Comparison of ENCODE assay signal across 8 mouse cellular contexts in genomic region chr14:55634874-55635522, GRCm38 (mm10). TPM values are rescaled to one million over a fixed set of nuclear protein-coding genes. Genes with fewer than 3 reads are reported as not detected.
DNase-seq lines count a peak whose midpoint lies in the region; ATAC-seq and TF ChIP-seq lines count a peak whose summit lies in the region.

No protein-coding gene starts in this region.

- peaks cover 3% of the 10 kb centered on the region; the same call in 1 of the 2 replicates for H3K4me1 ChIP-seq in bone marrow, adult 2 months (ENCODE audit: control insufficient read depth, insufficient read depth, low read length)
- peaks cover 18% of the 10 kb centered on the region for H3K4me1 ChIP-seq in forebrain, embryonic 12.5 days
- H3K4me1 ChIP-seq in intestine, embryonic 16.5 days (ENCODE audit: control insufficient read depth, insufficient read depth, low read length) = peaks cover 10% of the 10 kb centered on the region
- H3K4me1 ChIP-seq in lung, embryonic 16.5 days (replicated peaks; ENCODE audit: control insufficient read depth, insufficient read depth, low read length) = peaks cover 5% of the 10 kb centered on the region; the same call in 1 of the 2 replicates
- H3K4me1 ChIP-seq in stomach, embryonic 16.5 days (ENCODE audit: control insufficient read depth, insufficient read depth, low read length) = peaks cover 15% of the 10 kb centered on the region

- no peak for TF ChIP-seq POLR2A in bone marrow, adult 2 months (IDR thresholded peaks at IDR 0.05; ENCODE audit: borderline replicate concordance, control insufficient read depth, low read depth, low read length)

- ATAC-seq in forebrain, embryonic 12.5 days (ENCODE audit: low FRiP score) = peak; percentile 5
- peak; percentile 62 for ATAC-seq in intestine, embryonic 16.5 days
- peak; percentile 40 for ATAC-seq in lung, embryonic 16.5 days (ENCODE audit: low read depth)
- peak; percentile 51 for ATAC-seq in stomach, embryonic 16.5 days (ENCODE audit: insufficient read depth, low FRiP score)

- peak overlapping the region; percentile 57 for H3K4me3 ChIP-seq in bone marrow, adult 2 months (replicated peaks; ENCODE audit: control insufficient read depth, low read depth, low read length)
- H3K4me3 ChIP-seq in forebrain, embryonic 12.5 days (replicated peaks) = peak overlapping the region; percentile 68
- H3K4me3 ChIP-seq in intestine, embryonic 16.5 days (ENCODE audit: low read length) = peak overlapping the region; percentile 74
- H3K4me3 ChIP-seq in lung, embryonic 16.5 days (ENCODE audit: low read length) = peak overlapping the region; percentile 69
- H3K4me3 ChIP-seq in stomach, embryonic 16.5 days (replicated peaks; ENCODE audit: low read length) = peak overlapping the region; percentile 70

- peak overlapping the region; percentile 5; the same call in 1 of the 2 replicates for H3K27ac ChIP-seq in bone marrow, adult 2 months (ENCODE audit: control insufficient read depth, insufficient read depth, low read depth, low read length, poor library complexity)
- H3K27ac ChIP-seq in forebrain, embryonic 12.5 days = peak overlapping the region; percentile 80
- peak overlapping the region; percentile 78 for H3K27ac ChIP-seq in intestine, embryonic 16.5 days (ENCODE audit: low read length)
- peak overlapping the region; percentile 69 for H3K27ac ChIP-seq in lung, embryonic 16.5 days (ENCODE audit: low read length)
- H3K27ac ChIP-seq in stomach, embryonic 16.5 days (ENCODE audit: low read length) = peak overlapping the region; percentile 47; the same call in 1 of the 2 replicates

- no peak for TF ChIP-seq CTCF in bone marrow, adult 2 months (IDR thresholded peaks at IDR 0.05; ENCODE audit: control insufficient read depth, insufficient read depth, low read length)

- no peaks in the 10 kb centered on the region for H3K9me3 ChIP-seq in forebrain, embryonic 12.5 days
- H3K9me3 ChIP-seq in intestine, embryonic 16.5 days (ENCODE audit: control insufficient read depth, low read length) = no peaks in the 10 kb centered on the region
- no peaks in the 10 kb centered on the region for H3K9me3 ChIP-seq in lung, embryonic 16.5 days (ENCODE audit: control insufficient read depth, low read length)
- H3K9me3 ChIP-seq in stomach, embryonic 16.5 days (replicated peaks; ENCODE audit: control insufficient read depth, low read length) = no peaks in the 10 kb centered on the region

- 7% methylated on average over 23 of the region's 23 CpGs for WGBS in bone marrow, adult 2 months
- WGBS in forebrain, embryonic 12.5 days = 4% methylated on average over 23 of the region's 23 CpGs
- 4% methylated on average over 23 of the region's 23 CpGs for WGBS in intestine, embryonic 16.5 days
- WGBS in lung, embryonic 16.5 days = 4% methylated on average over 23 of the region's 23 CpGs
- WGBS in stomach, embryonic 16.5 days = 2% methylated on average over 23 of the region's 23 CpGs

- peak overlapping the region; percentile 91 for H3K4me2 ChIP-seq in forebrain, embryonic 12.5 days
- H3K4me2 ChIP-seq in intestine, embryonic 16.5 days (ENCODE audit: low read depth, low read length) = peak overlapping the region; percentile 95
- H3K4me2 ChIP-seq in lung, embryonic 16.5 days (ENCODE audit: low read depth, low read length) = peak overlapping the region; percentile 86
- peak overlapping the region; percentile 86 for H3K4me2 ChIP-seq in stomach, embryonic 16.5 days (ENCODE audit: low read depth, low read length)

- peaks cover 77% of the 10 kb centered on the region for H3K36me3 ChIP-seq in forebrain, embryonic 12.5 days (replicated peaks)
- peaks cover 28% of the 10 kb centered on the region for H3K36me3 ChIP-seq in intestine, embryonic 16.5 days (ENCODE audit: control insufficient read depth, insufficient read depth, low read length)
- H3K36me3 ChIP-seq in lung, embryonic 16.5 days (ENCODE audit: control insufficient read depth, insufficient read depth, low read length) = peaks cover 58% of the 10 kb centered on the region
- peaks cover 24% of the 10 kb centered on the region for H3K36me3 ChIP-seq in stomach, embryonic 16.5 days (ENCODE audit: control insufficient read depth, insufficient read depth, low read length)

- peak overlapping the region; percentile 82 for H3K9ac ChIP-seq in forebrain, embryonic 12.5 days
- peak overlapping the region; percentile 80 for H3K9ac ChIP-seq in intestine, embryonic 16.5 days (ENCODE audit: low read depth, low read length)
- peak overlapping the region; percentile 76 for H3K9ac ChIP-seq in lung, embryonic 16.5 days (ENCODE audit: low read length)
- H3K9ac ChIP-seq in stomach, embryonic 16.5 days (ENCODE audit: low read length) = peak overlapping the region; percentile 79

- no peaks in the 10 kb centered on the region for H3K27me3 ChIP-seq in forebrain, embryonic 12.5 days
- no peaks in the 10 kb centered on the region for H3K27me3 ChIP-seq in intestine, embryonic 16.5 days (replicated peaks; ENCODE audit: control insufficient read depth, insufficient read depth, low read length)
- H3K27me3 ChIP-seq in lung, embryonic 16.5 days (ENCODE audit: control insufficient read depth, insufficient read depth, low read depth, low read length) = no peaks in the 10 kb centered on the region
- no peaks in the 10 kb centered on the region for H3K27me3 ChIP-seq in stomach, embryonic 16.5 days (ENCODE audit: control insufficient read depth, insufficient read depth, low read length)

- DNase-seq in ovary, postnatal 36 days (ENCODE audit: low spot score) = peak; percentile 37
- DNase-seq in ovary, postnatal 10 days (ENCODE audit: low spot score) = no peak
- no peak for DNase-seq in thymus, postnatal 10 days (ENCODE audit: low spot score in 2 of 2)

RNA-seq across cellular contexts. Expression of gene Ipo4, which starts 0.8 kb away (rescaled TPM):
- polyA plus RNA-seq in bone marrow, adult 2 months (2011; ENCODE audit: insufficient read depth, insufficient read length, low replicate concordance, missing spikeins) = 24.9 and 49.5 TPM in 2 replicates
- 68.5 and 68.6 TPM in 2 replicates for polyA plus RNA-seq in forebrain, embryonic 12.5 days (2016; fragmentation: Nextera tagmentation; extraction: Ambion mirVana)
- 65.5 and 71.1 TPM in 2 replicates for polyA plus RNA-seq in intestine, embryonic 16.5 days (2015; fragmentation: Nextera tagmentation; extraction: Ambion mirVana)
- polyA plus RNA-seq in lung, embryonic 16.5 days (2015; fragmentation: Nextera tagmentation; extraction: Ambion mirVana) = 72.5 and 78.7 TPM in 2 replicates
- 86.3 and 114 TPM in 2 replicates for polyA plus RNA-seq in stomach, embryonic 16.5 days (2015; fragmentation: Nextera tagmentation; extraction: Ambion mirVana)

RNA-seq across cellular contexts. Expression of gene Gm49378, which starts 2.7 kb away (rescaled TPM):
- 2.0 and 5.8 TPM in 2 replicates for polyA plus RNA-seq in bone marrow, adult 2 months (2011; ENCODE audit: insufficient read depth, insufficient read length, low replicate concordance, missing spikeins)
- 4.0 and 5.6 TPM in 2 replicates for polyA plus RNA-seq in forebrain, embryonic 12.5 days (2016; fragmentation: Nextera tagmentation; extraction: Ambion mirVana)
- polyA plus RNA-seq in intestine, embryonic 16.5 days (2015; fragmentation: Nextera tagmentation; extraction: Ambion mirVana) = 0.53 and 0.70 TPM in 2 replicates
- polyA plus RNA-seq in lung, embryonic 16.5 days (2015; fragmentation: Nextera tagmentation; extraction: Ambion mirVana) = 1.5 and 1.8 TPM in 2 replicates
- 2.0 and 2.5 TPM in 2 replicates for polyA plus RNA-seq in stomach, embryonic 16.5 days (2015; fragmentation: Nextera tagmentation; extraction: Ambion mirVana)

RNA-seq across cellular contexts. Expression of gene Tm9sf1, which starts 8.6 kb away (rescaled TPM):
- 37.9 and 46.7 TPM in 2 replicates for polyA plus RNA-seq in bone marrow, adult 2 months (2011; ENCODE audit: insufficient read depth, insufficient read length, low replicate concordance, missing spikeins)
- polyA plus RNA-seq in forebrain, embryonic 12.5 days (2016; fragmentation: Nextera tagmentation; extraction: Ambion mirVana) = 68.7 and 73.4 TPM in 2 replicates
- polyA plus RNA-seq in intestine, embryonic 16.5 days (2015; fragmentation: Nextera tagmentation; extraction: Ambion mirVana) = 131 and 133 TPM in 2 replicates
- polyA plus RNA-seq in lung, embryonic 16.5 days (2015; fragmentation: Nextera tagmentation; extraction: Ambion mirVana) = 121 and 125 TPM in 2 replicates
- polyA plus RNA-seq in stomach, embryonic 16.5 days (2015; fragmentation: Nextera tagmentation; extraction: Ambion mirVana) = 116 and 123 TPM in 2 replicates

RNA-seq across cellular contexts. Expression of gene Tssk4, which starts 15.0 kb away (rescaled TPM):
- 0.77 and 4.0 TPM in 2 replicates for polyA plus RNA-seq in bone marrow, adult 2 months (2011; ENCODE audit: insufficient read depth, insufficient read length, low replicate concordance, missing spikeins)
- 0.65 and 0.68 TPM in 2 replicates for polyA plus RNA-seq in forebrain, embryonic 12.5 days (2016; fragmentation: Nextera tagmentation; extraction: Ambion mirVana)
- polyA plus RNA-seq in intestine, embryonic 16.5 days (2015; fragmentation: Nextera tagmentation; extraction: Ambion mirVana) = 1.0 and 1.3 TPM in 2 replicates
- polyA plus RNA-seq in lung, embryonic 16.5 days (2015; fragmentation: Nextera tagmentation; extraction: Ambion mirVana) = 0.73 and 0.74 TPM in 2 replicates
- 0.50 and 1.1 TPM in 2 replicates for polyA plus RNA-seq in stomach, embryonic 16.5 days (2015; fragmentation: Nextera tagmentation; extraction: Ambion mirVana)

RNA-seq across cellular contexts. Expression of gene Rec8, which starts 17.2 kb away (rescaled TPM):
- polyA plus RNA-seq in bone marrow, adult 2 months (2011; ENCODE audit: insufficient read depth, insufficient read length, low replicate concordance, missing spikeins) = 13.2 and 28.5 TPM in 2 replicates
- 7.2 and 8.5 TPM in 2 replicates for polyA plus RNA-seq in forebrain, embryonic 12.5 days (2016; fragmentation: Nextera tagmentation; extraction: Ambion mirVana)
- polyA plus RNA-seq in intestine, embryonic 16.5 days (2015; fragmentation: Nextera tagmentation; extraction: Ambion mirVana) = 13.1 and 13.9 TPM in 2 replicates
- 23.0 and 23.4 TPM in 2 replicates for polyA plus RNA-seq in lung, embryonic 16.5 days (2015; fragmentation: Nextera tagmentation; extraction: Ambion mirVana)
- polyA plus RNA-seq in stomach, embryonic 16.5 days (2015; fragmentation: Nextera tagmentation; extraction: Ambion mirVana) = 10.9 and 13.8 TPM in 2 replicates

Comparison
In these comparisons a context has a peak if more than half of its experiments do, and no peak if none do; other contexts are left out.
1. H3K27ac ChIP-seq: peak in every context shown above with its lines; median percentile 80 in forebrain, embryonic 12.5 days; 78 in intestine, embryonic 16.5 days; 69 in lung, embryonic 16.5 days; 47 in stomach, embryonic 16.5 days; 5 in bone marrow, adult 2 months.
2. ATAC-seq: peak in every context shown above with its lines; median percentile 62 in intestine, embryonic 16.5 days; 51 in stomach, embryonic 16.5 days; 40 in lung, embryonic 16.5 days; 5 in forebrain, embryonic 12.5 days.